Mouse (Mus musculus): ENCODE measurements around the gene Fcna. TPM values are rescaled to one million over a fixed set of nuclear protein-coding genes. Genes with fewer than 3 reads are reported as not detected.

The Fcna gene
- total RNA-seq, 1 experiment = not detected

GRCm38 (mm10) chr2:25576965-25577891 is 50.6 kb downstream of the Fcna start:
- H3K9me3 ChIP-seq (ENCODE audit: control insufficient read depth, insufficient read depth, low read depth, low read length) = no peaks in the 10 kb centered on the region
- in situ Hi-C loops (cut with MboI; ENCODE audit: low sequenced_read_pairs in 2 of 2, unreplicated experiment in 2 of 2) = no loop called here
- H3K4me1 ChIP-seq (ENCODE audit: control insufficient read depth in 2 of 2, insufficient read depth in 2 of 2, low read length in 2 of 2, poor library complexity in 1 of 2) = peaks cover 0 to 34% of the 10 kb centered on the region in 2 experiments; a peak in 2 of 4 replicates
- peak overlapping the region; percentile 13 for H3K9ac ChIP-seq (ENCODE audit: insufficient read depth, low read depth, low read length, poor library complexity, severe bottlenecking)
- peak overlapping the region; percentile 22 to 34; a peak in 3 of 4 replicates for H3K4me3 ChIP-seq (ENCODE audit: insufficient read depth in 1 of 2, low read depth in 1 of 2, low read length in 2 of 2, poor library complexity in 1 of 2, severe bottlenecking in 1 of 2)
- H3K27ac ChIP-seq (ENCODE audit: insufficient read depth, low read depth, low read length, poor library complexity, severe bottlenecking) = no peak overlapping the region
- no peak for DNase-seq (ENCODE audit: low read depth, low spot score)
- H3K36me3 ChIP-seq (ENCODE audit: control insufficient read depth, insufficient read depth, low read length, poor library complexity, severe bottlenecking) = no peaks in the 10 kb centered on the region
- TF ChIP-seq ZC3H11A (IDR thresholded peaks at IDR 0.05; ENCODE audit: borderline replicate concordance, low read depth, low read length) = no peak
- TF ChIP-seq CHD2 (IDR thresholded peaks at IDR 0.05; ENCODE audit: low read depth, low read length) = no peak
- no peak for TF ChIP-seq HCFC1 (IDR thresholded peaks at IDR 0.05; ENCODE audit: borderline replicate concordance, insufficient read depth, low read length)
- TF ChIP-seq ZNF384 (IDR thresholded peaks at IDR 0.05; ENCODE audit: low read depth, low read length) = no peak
- TF ChIP-seq MAFK (IDR thresholded peaks at IDR 0.05; ENCODE audit: insufficient read depth, low read depth, low read length) = no peak

GRCm38 (mm10) chr2:25576028-25576850 is 51.6 kb downstream of the Fcna start:
- DNase-seq (ENCODE audit: low read depth, low spot score) = no peak
- H3K36me3 ChIP-seq (ENCODE audit: control insufficient read depth, insufficient read depth, low read length, poor library complexity, severe bottlenecking) = no peaks in the 10 kb centered on the region; the same call in 1 of the 2 replicates
- H3K4me1 ChIP-seq (ENCODE audit: control insufficient read depth in 2 of 2, insufficient read depth in 2 of 2, low read length in 2 of 2, poor library complexity in 1 of 2) = peaks cover 0 to 30% of the 10 kb centered on the region in 2 experiments; a peak in 2 of 4 replicates
- TF ChIP-seq ZC3H11A (IDR thresholded peaks at IDR 0.05; ENCODE audit: borderline replicate concordance, low read depth, low read length) (no peak), ZNF384 (IDR thresholded peaks at IDR 0.05; ENCODE audit: low read depth, low read length) (no peak), MAFK (IDR thresholded peaks at IDR 0.05; ENCODE audit: insufficient read depth, low read depth, low read length) (no peak), HCFC1 (IDR thresholded peaks at IDR 0.05; ENCODE audit: borderline replicate concordance, insufficient read depth, low read length) (no peak), CHD2 (IDR thresholded peaks at IDR 0.05; ENCODE audit: low read depth, low read length) (no peak)
- no peak overlapping the region for H3K27ac ChIP-seq (ENCODE audit: insufficient read depth, low read depth, low read length, poor library complexity, severe bottlenecking)
- H3K4me3 ChIP-seq (ENCODE audit: insufficient read depth in 1 of 2, low read depth in 1 of 2, low read length in 2 of 2, poor library complexity in 1 of 2, severe bottlenecking in 1 of 2) = 0 out of 4 replicates have a peak overlapping the region, but pooled peaks of 1 of the 2 experiments have one; percentile 8
- in situ Hi-C loops (cut with MboI; ENCODE audit: low sequenced_read_pairs in 2 of 2, unreplicated experiment in 2 of 2) = no loop called here
- no peaks in the 10 kb centered on the region for H3K9me3 ChIP-seq (ENCODE audit: control insufficient read depth, insufficient read depth, low read depth, low read length)
- H3K9ac ChIP-seq (ENCODE audit: insufficient read depth, low read depth, low read length, poor library complexity, severe bottlenecking) = no peak overlapping the region

GRCm38 (mm10) chr2:25575432-25576027 is 52.3 kb downstream of the Fcna start:
- Histone ChIP-seq H3K4me1 (ENCODE audit: control insufficient read depth in 2 of 2, insufficient read depth in 2 of 2, low read length in 2 of 2, poor library complexity in 1 of 2) (peaks cover 0 to 29% of the 10 kb centered on the region in 2 experiments; a peak in 2 of 4 replicates), H3K27ac (ENCODE audit: insufficient read depth, low read depth, low read length, poor library complexity, severe bottlenecking) (no peak overlapping the region)
- no peak for DNase-seq (ENCODE audit: low read depth, low spot score)

More at GRCm38 (mm10) chr2:25575432-25576027, 52.3 kb downstream of the Fcna start:
- in situ Hi-C loops (cut with MboI; ENCODE audit: low sequenced_read_pairs in 2 of 2, unreplicated experiment in 2 of 2) = no loop called here
- H3K4me3 ChIP-seq (ENCODE audit: insufficient read depth in 1 of 2, low read depth in 1 of 2, low read length in 2 of 2, poor library complexity in 1 of 2, severe bottlenecking in 1 of 2) = peak overlapping the region; percentile 49 to 54; a peak in 3 of 4 replicates
- TF ChIP-seq ZNF384 (IDR thresholded peaks at IDR 0.05; ENCODE audit: low read depth, low read length) (no peak), ZC3H11A (IDR thresholded peaks at IDR 0.05; ENCODE audit: borderline replicate concordance, low read depth, low read length) (no peak), CHD2 (IDR thresholded peaks at IDR 0.05; ENCODE audit: low read depth, low read length) (no peak), MAFK (IDR thresholded peaks at IDR 0.05; ENCODE audit: insufficient read depth, low read depth, low read length) (no peak), HCFC1 (IDR thresholded peaks at IDR 0.05; ENCODE audit: borderline replicate concordance, insufficient read depth, low read length) (no peak)
- peak overlapping the region; percentile 28; the same call in 1 of the 2 replicates for H3K9ac ChIP-seq (ENCODE audit: insufficient read depth, low read depth, low read length, poor library complexity, severe bottlenecking)
- no peaks in the 10 kb centered on the region for H3K9me3 ChIP-seq (ENCODE audit: control insufficient read depth, insufficient read depth, low read depth, low read length)
- H3K36me3 ChIP-seq (ENCODE audit: control insufficient read depth, insufficient read depth, low read length, poor library complexity, severe bottlenecking) = peaks cover 3% of the 10 kb centered on the region; the same call in 1 of the 2 replicates

Other genes with a start within 250 kb of the Fcna start
- gene Entpd2, start 232.2 kb downstream of the Fcna start, total RNA-seq (2012; rRNA removed) = 0.76 and 2.4 TPM in 2 replicates
- gene Npdc1, start 228.7 kb downstream of the Fcna start, total RNA-seq (2012; rRNA removed) = 28.3 and 43.8 TPM in 2 replicates
- 0.37 TPM in 1 of 2 replicates, not detected in the other for gene Fut7, start 204.8 kb downstream of the Fcna start, total RNA-seq (2012; rRNA removed)
- gene Abca2, start 199.3 kb downstream of the Fcna start, total RNA-seq (2012; rRNA removed) = 12.6 and 21.9 TPM in 2 replicates
- 0.32 and 1.5 TPM in 2 replicates for gene Clic3, start 171.2 kb downstream of the Fcna start, total RNA-seq (2012; rRNA removed)
- gene Paxx, start 166.9 kb downstream of the Fcna start, total RNA-seq (2012; rRNA removed) = 4.8 and 7.2 TPM in 2 replicates
- 0.98 and 1.3 TPM in 2 replicates for gene Ptgds, start 158.0 kb downstream of the Fcna start, total RNA-seq (2012; rRNA removed)
- gene Lcn12, start 134.1 kb downstream of the Fcna start, total RNA-seq (2012; rRNA removed) = not detected in 2 replicates
- gene Fbxw5, start 127.3 kb downstream of the Fcna start, total RNA-seq (2012; rRNA removed) = 24.5 and 33.3 TPM in 2 replicates
- gene C8g, start 126.3 kb downstream of the Fcna start, total RNA-seq (2012; rRNA removed) = 2.1 and 4.7 TPM in 2 replicates
- gene Traf2, start 81.1 kb downstream of the Fcna start, total RNA-seq (2012; rRNA removed) = 7.9 and 9.1 TPM in 2 replicates
- 142 and 179 TPM in 2 replicates for gene Edf1, start 70.2 kb downstream of the Fcna start, total RNA-seq (2012; rRNA removed)
- 4.1 and 9.7 TPM in 2 replicates for gene Mamdc4, start 53.2 kb downstream of the Fcna start, total RNA-seq (2012; rRNA removed)
- 29.9 and 39.4 TPM in 2 replicates for gene Phpt1, start 52.8 kb downstream of the Fcna start, total RNA-seq (2012; rRNA removed)
- 0.36 and 1.2 TPM in 2 replicates for gene Ajm1, start 46.3 kb downstream of the Fcna start, total RNA-seq (2012; rRNA removed)
- gene Rabl6, start 19.5 kb downstream of the Fcna start, total RNA-seq (2012; rRNA removed) = 45.8 and 62.1 TPM in 2 replicates
- 0.04 TPM in 1 of 2 replicates, not detected in the other for gene Ccdc183, start 10.4 kb downstream of the Fcna start, total RNA-seq (2012; rRNA removed)
- 6.7 and 10.9 TPM in 2 replicates for gene Tmem141, start 6.0 kb downstream of the Fcna start, total RNA-seq (2012; rRNA removed)
- gene Lcn8, start 25.1 kb upstream of the Fcna start, total RNA-seq (2012; rRNA removed) = not detected in 2 replicates
- not detected in 2 replicates for gene Lcn5, start 29.9 kb upstream of the Fcna start, total RNA-seq (2012; rRNA removed)
- gene Lcn6, start 48.8 kb upstream of the Fcna start, total RNA-seq (2012; rRNA removed) = not detected in 2 replicates
- gene Lcn10, start 54.7 kb upstream of the Fcna start, total RNA-seq (2012; rRNA removed) = not detected in 2 replicates
- gene Obp2a, start 72.0 kb upstream of the Fcna start, total RNA-seq (2012; rRNA removed) = not detected in 2 replicates
- 8.2 and 13.0 TPM in 2 replicates for gene Bmyc, start 78.7 kb upstream of the Fcna start, total RNA-seq (2012; rRNA removed)
- gene Obp2b, start 109.0 kb upstream of the Fcna start, total RNA-seq (2012; rRNA removed) = not detected in 2 replicates
- not detected in 2 replicates for gene Lcn3, start 137.5 kb upstream of the Fcna start, total RNA-seq (2012; rRNA removed)
- not detected in 2 replicates for gene Lcn11, start 149.0 kb upstream of the Fcna start, total RNA-seq (2012; rRNA removed)
- not detected in 2 replicates for gene Gm13539, start 154.2 kb upstream of the Fcna start, total RNA-seq (2012; rRNA removed)
- not detected in 2 replicates for gene Glt6d1, start 187.8 kb upstream of the Fcna start, total RNA-seq (2012; rRNA removed)
- not detected in 2 replicates for gene Lcn9, start 195.1 kb upstream of the Fcna start, total RNA-seq (2012; rRNA removed)
- 0.16 and 0.22 TPM in 2 replicates for gene Sohlh1, start 219.2 kb upstream of the Fcna start, total RNA-seq (2012; rRNA removed)
- 2.0 and 3.0 TPM in 2 replicates for gene Kcnt1, start 235.7 kb upstream of the Fcna start, total RNA-seq (2012; rRNA removed)